Mouse (Mus musculus): ENCODE data around the gene Fam184b. TPM values are rescaled to one million over a fixed set of nuclear protein-coding genes. Genes with fewer than 3 reads are reported as not detected.

Fam184b gene
- total RNA-seq, 2 experiments from 2014 or later: 6.9 to 10.4 TPM

- no peak for DNase-seq (ENCODE audit: low spot score in 2 of 2)
- intact Hi-C loops (cut with DNase I): no loop called here
Measured at GRCm38 (mm10) chr5:45480066-45480465, 159.3 kb downstream of the Fam184b start.

Other genes with a start within 250 kb of the Fam184b start
- 100 to 1,000 TPM; 111 to 158 TPM for gene Qdpr, start 189.4 kb downstream of the Fam184b start, total RNA-seq (2021)
- gene Clrn2, start 185.9 kb downstream of the Fam184b start, total RNA-seq (2021): 1 to 10 TPM in 1 of 2 experiments, under 1 TPM in 1; 0.91 to 1.2 TPM
- 10 to 100 TPM; 50.4 to 53.7 TPM for gene Lap3, start 146.2 kb downstream of the Fam184b start, total RNA-seq (2021)
- 100 to 1,000 TPM in 1 of 2 experiments, 10 to 100 TPM in 1; 98.5 to 101 TPM for gene Med28, start 119.4 kb downstream of the Fam184b start, total RNA-seq (2021)
- gene Ncapg, start 30.3 kb upstream of the Fam184b start, total RNA-seq (2021): under 1 TPM; 0.36 to 0.44 TPM
- 10 to 100 TPM; 26.0 to 31.8 TPM for gene Lcorl, start 218.0 kb upstream of the Fam184b start, total RNA-seq (2021)

Measured in left cerebral cortex, postnatal 36 days (tissue).